Mouse (Mus musculus) left cerebral cortex, adult 9 months (tissue): ENCODE results near the gene Mogs.

Source experiments
- DNase-seq, 2 experiments: peaks; one replicate each; pipeline ENCODE4 v3.0.0; 2022; ENCODE audit warnings: low spot score in 2 of 2

The Mogs gene

DNA sequence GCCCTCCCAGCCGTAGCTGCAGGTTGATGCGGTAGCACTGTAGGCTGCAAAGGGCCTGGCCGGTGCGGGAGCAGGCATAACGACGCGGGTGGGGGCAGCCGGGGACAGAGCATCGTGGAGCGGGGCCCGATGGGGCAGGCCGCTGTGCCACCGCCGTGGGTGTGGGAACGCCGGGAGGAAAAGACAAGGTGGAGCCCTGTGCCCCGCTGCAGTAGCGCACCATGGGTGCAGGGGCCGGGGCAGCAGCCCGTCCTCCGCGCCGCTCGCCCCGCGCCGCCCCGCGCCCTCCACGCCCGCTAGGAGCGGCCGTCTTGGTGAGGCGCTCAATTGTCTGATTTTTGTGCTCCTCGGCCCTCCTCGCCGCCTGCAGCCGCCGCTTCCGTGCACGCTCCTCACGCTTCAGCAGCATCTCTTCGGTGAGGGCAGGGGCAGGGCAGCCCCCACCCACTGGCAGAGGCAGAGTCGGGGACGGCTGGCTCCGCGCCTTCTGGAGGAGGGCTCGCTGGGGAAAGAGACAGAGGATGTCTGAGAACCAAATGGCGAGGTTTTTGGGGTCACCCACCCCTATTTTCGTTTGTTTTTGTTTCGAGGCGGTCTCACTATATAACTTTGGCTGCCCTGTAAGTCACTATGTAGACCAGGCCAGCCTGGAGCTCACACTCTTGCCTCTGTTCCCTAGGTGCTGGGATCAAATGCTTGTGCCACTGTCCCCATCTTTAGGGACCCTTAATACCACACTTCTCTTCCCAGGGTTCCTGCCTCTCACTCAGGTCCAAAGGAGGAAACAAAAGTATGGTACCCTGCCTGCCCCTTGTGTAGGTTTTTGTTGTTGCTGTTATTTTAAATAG lies 6.8 kb downstream of the Mogs start:
- no peak for DNase-seq

DNA sequence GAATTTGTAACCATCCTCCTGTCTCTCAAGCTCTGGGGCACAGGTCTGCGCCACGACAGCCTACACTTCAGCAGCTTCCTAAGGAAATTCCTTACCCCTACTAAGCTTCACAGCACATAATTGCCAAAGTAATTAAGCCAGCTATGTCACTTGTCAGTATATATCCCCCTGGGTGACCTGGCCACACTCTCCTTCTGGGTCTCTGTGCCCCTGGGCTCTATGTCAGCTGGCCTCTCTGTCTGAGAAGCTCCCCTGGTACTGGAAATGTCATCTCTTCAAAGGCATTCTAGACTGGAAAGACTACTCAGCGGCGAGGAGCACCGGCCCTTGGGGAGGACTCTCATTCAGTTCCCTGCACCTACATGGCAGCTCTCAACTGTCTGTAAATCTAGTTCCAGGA lies 7.7 kb downstream of the Mogs start:
- no peak for DNase-seq

- DNase-seq, result peak; percentile 84 to 92
Measured at GRCm38 (mm10) chr6:83124851-83125312, 9.6 kb downstream of the Mogs start.

GRCm38 (mm10) chr6:83125331-83125730 lies 10.0 kb downstream of the Mogs start, which contains the start of gene Ino80b:
Gene Ino80b (minus strand): TSS chr6:83125431.
- no peak for DNase-seq

GRCm38 (mm10) chr6:83127419-83127818 lies 12.1 kb downstream of the Mogs start:
- DNase-seq, result no peak

GRCm38 (mm10) chr6:83131469-83132034 lies 16.3 kb downstream of the Mogs start:
- no peak for DNase-seq

- no peak for DNase-seq
Measured at GRCm38 (mm10) chr6:83132176-83132919, 17.1 kb downstream of the Mogs start.

DNA sequence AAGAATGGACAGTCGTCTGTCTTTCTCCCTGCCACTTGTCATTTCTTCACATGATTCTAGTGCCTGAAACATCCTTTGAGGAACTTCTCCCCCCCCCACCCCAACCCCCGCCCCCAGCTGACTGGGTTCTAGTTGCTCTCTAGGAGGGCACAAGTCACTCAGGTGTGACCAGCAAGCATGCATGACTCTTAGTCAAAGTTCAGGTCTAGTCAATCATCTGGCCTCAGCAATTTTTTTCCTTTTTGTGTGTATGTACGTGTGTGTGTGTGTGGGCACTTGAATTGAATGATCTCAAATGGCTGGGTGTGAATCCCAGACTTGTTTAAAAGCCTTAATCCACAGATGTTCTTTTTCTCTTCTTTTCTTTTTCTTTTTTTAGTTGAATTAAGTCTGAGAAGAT lies 18.9 kb downstream of the Mogs start:
- no peak for DNase-seq

GRCm38 (mm10) chr6:83134951-83135513 lies 19.7 kb downstream of the Mogs start, which contains the start of gene Rtkn:
Gene Rtkn (plus strand): TSS chr6:83135463.
- no peak for DNase-seq

- DNase-seq, result no peak
Measured at GRCm38 (mm10) chr6:83135571-83136161, 20.4 kb downstream of the Mogs start.

DNA sequence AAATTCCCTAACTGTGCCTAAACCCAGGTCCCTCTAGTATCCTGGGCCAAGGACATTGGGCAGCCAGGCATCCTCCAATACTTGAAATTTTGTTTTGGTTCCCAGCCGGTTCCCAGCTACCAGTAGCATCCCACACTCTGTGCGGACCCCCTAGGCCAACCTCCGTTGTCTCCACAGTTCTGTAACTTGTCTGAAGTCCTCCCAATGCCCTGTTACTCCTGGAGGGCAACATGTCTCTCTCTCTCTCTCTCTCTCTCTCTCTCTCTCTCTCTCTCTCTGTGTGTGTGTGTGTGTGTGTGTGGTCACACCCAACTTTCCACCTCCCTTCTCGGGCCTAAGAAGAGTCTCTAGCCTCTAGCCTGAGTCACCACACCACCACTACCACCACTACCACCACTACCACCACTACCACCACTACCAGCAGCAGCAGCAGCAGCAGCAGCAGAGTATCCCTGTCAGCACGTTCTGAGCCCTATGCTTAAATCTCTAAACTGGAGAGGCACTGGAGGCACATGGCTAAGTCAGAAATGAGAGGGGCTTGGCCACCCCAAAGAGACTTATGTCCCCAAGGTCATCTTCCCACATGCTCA lies 21.1 kb downstream of the Mogs start:
- no peak for DNase-seq

DNA sequence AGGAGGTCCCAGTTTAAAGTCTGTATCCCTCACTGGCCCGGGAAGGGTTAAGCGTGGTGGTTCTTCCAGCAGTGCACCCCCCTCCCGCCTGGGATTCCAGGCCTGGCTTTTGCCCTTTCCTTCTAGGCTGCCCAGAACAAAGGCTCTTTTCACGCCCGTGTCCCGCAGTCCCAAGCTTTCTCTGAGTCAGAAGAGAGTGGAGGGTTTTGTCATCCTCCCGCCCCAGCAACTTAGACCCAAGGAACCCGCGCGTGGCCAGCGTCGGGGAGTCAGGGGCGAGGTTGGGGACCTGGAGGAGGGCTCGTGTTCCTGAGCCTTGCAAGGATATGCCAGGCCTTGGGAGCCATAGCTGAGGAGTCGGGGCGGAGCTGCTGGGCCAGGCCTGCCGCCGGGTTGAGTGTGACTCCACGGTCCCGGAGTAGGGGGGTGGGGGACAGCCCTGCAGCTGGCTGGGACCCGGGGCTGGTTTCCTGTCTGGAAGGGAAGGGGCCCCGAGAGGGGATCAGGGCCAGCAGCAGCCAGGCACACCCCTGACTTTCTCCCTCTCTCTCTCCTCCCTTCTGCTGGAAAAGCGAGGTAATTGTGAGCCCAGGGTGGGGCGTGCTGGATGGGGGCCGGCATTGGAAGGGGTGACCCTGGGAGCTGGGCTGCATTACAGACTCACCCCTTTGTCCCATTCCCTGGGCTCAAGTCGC lies 21.7 kb downstream of the Mogs start:
- no peak for DNase-seq

- peak; percentile 69 to 79 for DNase-seq
Measured at GRCm38 (mm10) chr6:83137576-83137950, 22.3 kb downstream of the Mogs start.

DNA sequence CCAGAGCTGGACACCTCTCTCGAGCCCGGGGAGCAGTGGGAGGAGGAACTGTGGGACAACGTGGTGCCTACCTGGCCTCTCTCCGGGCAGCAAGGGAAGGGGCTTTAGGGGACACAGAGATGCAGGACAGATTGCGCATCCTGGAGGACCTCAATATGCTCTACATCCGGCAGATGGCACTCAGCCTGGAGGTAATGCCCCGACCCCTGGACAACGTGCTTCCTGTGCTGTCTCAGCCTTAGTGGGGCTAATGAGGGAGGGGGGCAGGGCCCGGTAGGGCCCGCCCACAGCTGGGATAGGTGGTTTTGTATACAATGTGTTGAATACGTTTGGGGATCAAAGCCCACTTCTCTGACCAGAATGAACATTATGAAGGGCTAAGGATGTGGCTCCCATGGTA lies 22.8 kb downstream of the Mogs start:
- no peak for DNase-seq

DNA sequence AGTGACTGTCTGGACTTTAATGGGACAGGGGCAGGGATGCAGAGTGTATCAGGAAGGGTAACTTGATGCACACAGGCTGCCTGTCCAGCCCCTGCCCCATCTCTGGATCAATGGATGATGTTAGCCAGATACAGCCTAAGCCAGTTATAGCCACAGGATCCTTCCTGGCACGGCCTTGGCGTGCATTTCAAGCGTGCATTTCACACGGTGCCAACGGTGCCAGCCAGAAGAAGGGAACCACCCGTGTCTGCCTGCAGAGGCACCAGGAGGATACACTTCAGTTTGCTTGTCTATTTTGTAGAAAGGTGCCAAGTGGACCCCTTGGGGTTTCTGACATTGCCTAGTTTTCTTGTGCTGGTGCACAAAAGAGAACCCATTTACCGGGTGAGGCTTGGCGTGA lies 24.7 kb downstream of the Mogs start:
- no peak for DNase-seq

GRCm38 (mm10) chr6:83141636-83142035 lies 26.3 kb downstream of the Mogs start:
- DNase-seq, result no peak

DNA sequence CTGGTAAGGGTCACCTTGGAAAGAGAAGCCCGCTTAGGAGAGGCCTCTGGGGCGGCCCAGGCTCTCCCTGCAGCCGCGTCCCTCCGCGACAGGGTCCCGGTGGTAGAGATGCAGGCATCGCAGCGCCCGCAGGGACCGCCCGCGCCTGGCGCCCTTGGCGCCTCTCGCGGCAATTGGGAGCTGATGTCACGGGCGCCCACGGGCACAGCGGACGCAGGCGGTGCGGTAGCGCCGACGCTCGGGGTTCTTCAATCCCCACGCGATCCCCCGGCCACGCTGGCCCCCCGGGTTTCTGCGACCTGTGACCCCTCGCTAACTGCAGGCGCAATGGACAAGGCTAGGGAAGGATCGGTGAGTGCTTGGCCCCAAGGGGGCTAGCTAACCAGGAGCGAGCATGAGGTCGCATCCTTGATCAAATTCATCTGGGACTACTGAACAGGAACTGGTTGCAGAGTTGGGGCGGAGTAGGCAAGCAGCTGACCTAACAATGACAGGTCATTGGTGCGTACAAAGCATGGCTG lies 27.0 kb downstream of the Mogs start:
- DNase-seq, result peak in 1 of 2 experiments; percentile 72

GRCm38 (mm10) chr6:83142886-83143285 lies 27.6 kb downstream of the Mogs start:
- peak in 1 of 2 experiments; percentile 62 for DNase-seq

- no peak for DNase-seq
Measured at GRCm38 (mm10) chr6:83145209-83145608, 29.9 kb downstream of the Mogs start.

DNA sequence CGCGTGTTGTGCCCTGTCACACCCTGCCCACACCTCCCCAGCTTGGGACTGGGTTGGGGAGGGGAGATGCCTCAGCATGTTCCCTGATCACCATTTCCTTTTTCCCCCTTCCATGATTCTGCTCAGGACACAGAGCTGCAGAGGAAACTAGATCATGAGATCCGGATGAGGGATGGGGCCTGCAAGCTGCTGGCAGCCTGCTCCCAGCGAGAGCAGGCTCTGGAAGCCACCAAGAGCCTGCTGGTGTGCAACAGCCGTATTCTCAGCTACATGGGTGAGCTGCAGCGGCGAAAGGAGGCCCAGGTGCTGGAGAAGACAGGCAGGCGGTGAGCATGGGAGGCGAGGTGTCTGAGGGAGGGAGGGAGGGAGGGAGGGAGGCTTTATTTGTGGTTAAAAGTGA lies 30.5 kb downstream of the Mogs start:
- DNase-seq, result no peak
